Mouse (Mus musculus) megakaryocyte progenitor cell, adult 5-6 weeks (primary cell): ENCODE measurements at regions not wholly inside any gene's neighbourhood (a gene's known extent, or its start where the extent isn't known, plus 50 kb on each side); places are given as distances from the start of the nearest gene placed in this dataset.

Source experiments
- ATAC-seq: replicated peaks from 2 replicates; pipeline ENCODE4 v1.8.0; 2016; ENCODE audit warnings: mild to moderate bottlenecking, moderate TSS enrichment, inconsistent platforms; ENCODE audit not compliant: poor library complexity

GRCm38 (mm10) chr5:67487965-67488409 lies 59.9 kb upstream of the Bend4 start:
- ATAC-seq: no peak

GRCm38 (mm10) chr5:67490709-67491108 lies 62.6 kb upstream of the Bend4 start:
- ATAC-seq: 0 out of 2 replicates have a peak, but pooled peaks have one; percentile 42

GRCm38 (mm10) chr5:67492893-67493302 lies 64.8 kb upstream of the Bend4 start:
- no peak for ATAC-seq

GRCm38 (mm10) chr5:67496710-67497109 lies 68.6 kb upstream of the Bend4 start:
- no peak for ATAC-seq

GRCm38 (mm10) chr5:67520251-67520650 lies 87.4 kb upstream of the Shisa3 start:
- ATAC-seq: no peak

- no peak for ATAC-seq
These were observed 86.2 kb upstream of the Shisa3 start for GRCm38 (mm10) chr5:67521423-67521912.

- no peak; the same call in 1 of the 2 replicates for ATAC-seq
These were observed 77.5 kb upstream of the Shisa3 start for GRCm38 (mm10) chr5:67530149-67530548.

DNA sequence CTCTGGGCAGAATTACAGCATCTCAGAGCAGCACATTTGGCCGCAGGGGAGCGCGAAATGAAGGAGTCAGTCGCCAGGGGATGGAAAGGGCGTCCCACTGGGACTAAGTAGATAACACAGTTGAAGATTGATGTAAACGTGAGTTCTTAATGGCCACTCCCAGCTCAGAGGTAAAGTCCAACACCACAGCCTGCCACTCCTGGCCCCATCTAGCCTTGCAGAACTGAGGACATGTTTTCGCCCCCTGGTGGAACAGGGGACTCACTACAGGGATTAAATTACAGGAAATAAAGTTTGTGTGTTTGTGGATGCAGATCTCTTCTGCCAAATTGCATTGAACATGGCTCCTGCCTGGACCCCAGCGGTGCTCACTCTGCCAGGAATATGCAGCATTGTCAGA lies 76.7 kb upstream of the Shisa3 start:
- peak; percentile 71 for ATAC-seq

- peak; percentile 95 for ATAC-seq
These were observed 75.3 kb upstream of the Shisa3 start for GRCm38 (mm10) chr5:67532351-67532750.

GRCm38 (mm10) chr5:67532756-67533255 lies 74.9 kb upstream of the Shisa3 start:
- no peak for ATAC-seq

- peak; percentile 40; the same call in 1 of the 2 replicates for ATAC-seq
These were observed 73.6 kb upstream of the Shisa3 start for GRCm38 (mm10) chr5:67534056-67534455.

- no peak for ATAC-seq
These were observed 69.7 kb upstream of the Shisa3 start for GRCm38 (mm10) chr5:67537990-67538389.

GRCm38 (mm10) chr5:67539591-67540238 lies 68.0 kb upstream of the Shisa3 start:
- ATAC-seq: no peak

DNA sequence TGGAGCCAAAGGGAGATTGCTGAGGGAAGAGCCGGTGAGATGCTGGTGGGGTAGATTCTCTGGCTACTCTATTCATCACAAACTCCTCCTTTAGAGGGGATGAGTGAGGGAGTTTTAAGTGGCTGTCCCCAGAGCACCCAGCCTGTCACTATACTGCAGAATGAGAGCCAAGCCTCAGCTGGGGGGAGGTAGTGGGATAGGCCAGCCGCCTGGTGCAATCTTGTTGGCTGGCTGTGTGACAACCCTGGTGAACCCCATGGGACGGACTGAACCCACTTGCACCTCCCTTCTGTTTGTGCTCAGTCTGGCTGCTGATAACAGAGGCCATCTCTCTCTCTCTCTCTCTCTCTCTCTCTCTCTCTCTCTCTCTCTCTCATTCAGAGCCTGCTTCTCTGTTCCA lies 65.8 kb upstream of the Shisa3 start:
- ATAC-seq: no peak

- ATAC-seq: no peak
These were observed 63.6 kb upstream of the Shisa3 start for GRCm38 (mm10) chr5:67544028-67544589.

GRCm38 (mm10) chr5:67550257-67550656 lies 57.4 kb upstream of the Shisa3 start:
- ATAC-seq: no peak

DNA sequence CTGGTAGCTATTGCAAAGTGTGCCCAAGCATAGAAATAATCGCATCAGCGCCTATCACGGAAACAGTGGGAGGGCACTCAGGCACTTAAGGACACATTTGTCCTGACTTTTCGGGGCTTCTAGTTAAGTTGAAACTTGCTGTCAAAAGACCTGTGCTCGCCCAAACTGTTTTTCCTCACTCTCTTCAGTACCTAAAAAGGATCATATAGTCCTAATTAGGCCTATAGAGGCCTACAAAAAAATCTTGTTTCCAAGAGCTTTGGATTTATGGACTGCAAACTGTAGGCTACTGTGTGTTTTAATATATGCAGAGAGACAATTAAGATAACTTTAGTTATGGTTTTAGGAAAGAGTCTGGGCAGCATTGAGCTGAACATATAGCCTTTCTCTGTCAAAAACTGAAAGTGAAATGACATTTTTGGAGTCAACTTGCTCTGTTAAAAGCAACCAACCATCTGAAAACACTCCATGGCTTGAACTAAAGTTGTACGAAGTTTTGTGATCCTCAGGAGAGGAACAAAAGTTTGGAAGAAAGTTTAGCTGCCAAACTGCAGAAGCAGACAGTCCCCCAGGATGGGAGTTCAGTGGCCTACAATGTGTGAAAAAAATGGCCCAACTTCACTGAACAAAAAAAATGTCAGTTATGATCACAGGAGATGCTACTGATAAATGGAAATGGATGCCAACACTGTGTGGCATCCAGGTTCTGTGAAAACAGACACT lies 55.9 kb upstream of the Shisa3 start:
- ATAC-seq: no peak

DNA sequence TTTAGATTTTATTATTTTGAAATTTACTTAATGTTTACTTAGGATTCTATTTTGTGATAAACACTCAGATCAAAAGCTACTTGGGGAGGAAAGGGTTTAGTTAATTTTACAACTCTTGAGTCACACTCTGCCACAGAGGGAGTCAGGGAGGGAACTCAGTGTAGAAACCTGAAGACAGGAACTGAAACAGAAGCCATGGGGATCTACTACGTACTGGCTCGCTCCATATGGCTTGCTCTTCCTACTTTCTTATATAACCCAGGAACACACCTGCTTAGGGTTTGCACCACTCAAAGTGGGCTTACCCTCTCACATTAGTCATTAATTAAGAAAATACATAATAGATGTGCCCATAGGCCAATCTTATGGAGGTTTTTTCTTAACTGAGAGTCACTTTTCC lies 54.8 kb upstream of the Shisa3 start:
- ATAC-seq: peak; percentile 55
